Mouse (Mus musculus) splenic B cell, adult 2 months (primary cell): ENCODE data around the gene Elf1.

ENCODE experiments used
- DNase-seq: peaks from one replicate; pipeline ENCODE4 v3.0.0-alpha.2; 2011; ENCODE audit warnings: low read depth, low spot score
- H3K27me3 ChIP-seq: 2 replicates; pipeline ENCODE4 v1.6.1; 2012; ENCODE audit warnings: mild to moderate bottlenecking, low read length, moderate library complexity, mixed read lengths; ENCODE audit not compliant: control insufficient read depth, poor library complexity, insufficient read depth, severe bottlenecking
- H3K36me3 ChIP-seq: 2 replicates; pipeline ENCODE4 v1.6.1; 2012; ENCODE audit warnings: mild to moderate bottlenecking, low read length, moderate library complexity, mixed read lengths; ENCODE audit not compliant: control insufficient read depth, poor library complexity, insufficient read depth, severe bottlenecking

Gene Elf1

DNA sequence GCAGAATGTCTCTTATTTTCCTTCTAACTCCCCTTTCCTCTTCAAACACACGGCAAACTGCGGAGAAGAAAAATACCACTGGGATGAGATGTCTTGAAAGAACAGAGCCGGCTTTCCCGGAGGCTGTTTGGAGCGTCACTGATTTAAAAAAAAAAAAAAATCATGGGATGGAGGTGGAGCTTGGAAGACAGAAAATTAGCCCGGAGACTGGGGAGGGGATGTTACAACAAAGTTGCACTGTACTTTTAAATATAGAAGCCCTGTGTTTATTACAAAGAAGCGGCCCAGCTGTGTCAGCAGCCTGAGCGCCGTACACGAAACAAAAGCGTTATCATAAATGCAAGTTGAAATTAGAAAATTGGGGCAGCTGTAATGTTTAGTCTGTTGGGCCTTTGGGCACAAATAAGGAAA lies 1.3 kb downstream of the Elf1 start:
- DNase-seq: no peak

DNA sequence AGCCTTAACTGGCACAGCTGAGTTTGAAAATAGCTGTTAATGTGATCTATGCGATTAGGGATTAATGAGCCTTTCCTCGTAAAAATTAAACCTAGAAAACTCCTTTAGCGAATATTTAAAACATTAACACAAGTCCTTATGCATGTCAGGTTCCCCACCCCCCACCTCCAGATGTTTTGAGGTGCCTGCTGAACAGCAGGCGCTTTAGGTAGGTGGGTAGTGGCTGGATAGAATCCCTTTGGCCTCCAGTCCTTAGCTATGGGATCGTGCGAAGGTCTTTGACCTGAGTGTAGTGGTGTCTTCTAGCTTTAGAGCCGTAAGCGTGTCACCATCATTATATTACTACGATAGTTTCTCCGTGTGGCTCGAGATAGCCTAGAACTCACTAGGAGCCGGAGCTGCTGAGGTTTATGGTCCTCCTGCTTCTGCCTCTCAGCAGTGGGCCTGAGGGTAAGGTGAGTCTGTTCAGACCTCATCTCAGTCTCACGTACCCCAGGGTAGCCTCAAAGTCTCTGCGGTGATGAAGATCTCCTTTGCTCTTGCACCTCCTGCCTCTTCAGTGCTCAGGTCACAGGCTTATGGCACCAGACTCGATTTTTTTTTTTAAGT lies 1.9 kb downstream of the Elf1 start:
- H3K36me3 ChIP-seq: no peaks in the 10 kb centered on the region
- no peaks in the 10 kb centered on the region for H3K27me3 ChIP-seq
- no peak for DNase-seq

More for the DNA sequence above, 1.3 kb downstream of the Elf1 start:
- H3K36me3 ChIP-seq: no peaks in the 10 kb centered on the region
- no peaks in the 10 kb centered on the region for H3K27me3 ChIP-seq

DNA sequence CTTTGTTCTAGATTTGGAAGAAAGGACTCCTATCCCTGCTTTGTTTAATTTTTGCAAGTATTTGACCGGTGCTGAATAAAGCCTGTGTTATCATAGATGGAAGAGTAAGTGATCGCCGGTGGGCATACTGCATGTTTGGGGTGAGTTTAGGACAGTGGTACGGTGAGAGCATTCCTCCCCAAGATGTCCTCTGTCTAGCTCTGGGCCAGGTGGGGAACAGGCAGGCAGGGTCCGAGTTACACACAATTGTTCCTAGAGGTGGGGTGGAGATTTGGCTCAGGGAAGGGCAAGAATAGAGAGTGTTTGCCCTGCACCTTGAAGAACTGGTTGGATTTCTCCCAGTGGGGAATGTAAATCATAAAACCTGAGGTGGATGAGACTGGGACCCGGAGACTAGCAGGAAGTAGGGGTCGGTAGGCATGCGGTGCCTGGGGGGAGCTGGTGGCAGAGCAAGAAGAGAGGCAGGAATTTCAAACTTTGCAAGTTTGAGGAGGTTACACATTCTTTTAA lies 2.7 kb downstream of the Elf1 start:
- H3K36me3 ChIP-seq: no peaks in the 10 kb centered on the region
- no peaks in the 10 kb centered on the region for H3K27me3 ChIP-seq
- no peak for DNase-seq

DNA sequence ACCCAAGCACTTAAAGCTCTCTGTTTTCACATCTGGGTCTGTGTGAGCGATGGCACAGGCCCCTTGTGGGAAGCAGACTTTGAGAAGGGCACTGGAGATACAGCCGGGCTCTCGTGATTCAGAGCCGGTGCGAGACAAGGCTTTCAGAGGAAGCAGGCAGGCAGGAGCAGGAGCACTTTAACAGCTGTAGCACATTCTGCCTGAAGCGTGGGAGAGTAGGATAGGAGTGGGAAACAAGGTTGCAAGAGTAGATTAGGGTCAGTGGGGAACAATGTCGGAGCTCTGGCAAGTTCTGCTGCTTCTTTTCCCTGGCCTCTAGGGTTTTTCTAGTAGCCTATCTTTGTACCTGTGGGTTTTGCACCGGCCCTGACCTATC lies 5.6 kb downstream of the Elf1 start:
- DNase-seq: no peak
- Histone ChIP-seq H3K36me3 (no peaks in the 10 kb centered on the region), H3K27me3 (no peaks in the 10 kb centered on the region)

DNA sequence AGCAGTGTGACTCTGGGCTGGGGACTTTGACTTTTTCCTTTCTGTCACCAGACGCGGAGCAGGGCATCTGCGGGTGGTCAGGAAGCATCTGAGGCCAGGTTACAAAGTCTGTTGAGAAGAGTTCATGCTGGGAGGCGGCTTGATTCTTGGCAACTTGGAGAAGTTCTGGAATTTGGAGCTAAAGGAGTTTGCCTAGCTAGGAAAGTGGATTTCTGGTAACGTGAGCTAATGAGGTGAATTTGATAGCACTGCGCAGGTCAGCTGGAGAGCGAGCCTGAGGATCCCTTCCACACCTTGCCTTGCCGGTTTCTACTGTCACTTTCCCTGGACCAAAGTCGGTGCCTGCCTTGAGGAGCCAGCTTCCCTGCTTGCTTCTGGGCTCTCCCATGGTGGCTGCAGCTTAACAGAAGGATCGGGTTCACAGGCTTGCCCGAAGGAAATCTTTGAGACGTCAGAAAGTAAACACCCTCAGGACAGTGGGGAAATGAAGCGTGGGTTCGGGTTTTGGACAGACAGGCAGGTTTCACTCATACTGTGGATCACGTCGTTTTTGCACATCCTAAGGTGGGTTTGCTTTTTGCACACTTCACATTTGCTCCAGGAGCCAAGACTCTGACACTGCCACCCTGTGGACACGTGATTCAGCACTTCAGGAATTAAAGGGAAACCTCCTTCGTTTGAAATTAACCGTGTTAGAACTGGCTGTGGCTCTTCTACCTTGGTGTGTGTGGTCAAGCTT lies 6.2 kb downstream of the Elf1 start:
- Histone ChIP-seq H3K36me3 (no peaks in the 10 kb centered on the region), H3K27me3 (no peaks in the 10 kb centered on the region)
- DNase-seq: peak; percentile 36

DNA sequence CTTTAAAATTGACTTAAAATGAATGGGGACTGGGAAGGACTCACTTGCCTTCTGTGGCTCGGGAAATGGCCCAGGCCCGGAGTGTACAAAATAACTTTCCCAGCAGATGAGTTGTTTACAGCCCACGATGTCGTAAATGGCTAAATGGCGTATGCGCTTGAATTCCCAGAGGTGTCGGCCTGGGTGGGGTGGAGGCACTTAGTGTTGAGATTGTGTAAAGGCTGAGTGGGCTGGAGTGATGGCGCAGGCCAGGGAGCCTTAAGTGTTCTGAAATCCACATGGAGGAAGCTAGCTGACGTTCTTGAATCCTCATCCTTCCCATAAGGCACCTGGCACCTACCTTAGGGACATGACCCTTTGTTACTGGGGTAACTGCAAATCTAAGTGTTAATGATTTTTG lies 7.5 kb downstream of the Elf1 start:
- Histone ChIP-seq H3K36me3 (no peaks in the 10 kb centered on the region), H3K27me3 (no peaks in the 10 kb centered on the region)
- no peak for DNase-seq

DNA sequence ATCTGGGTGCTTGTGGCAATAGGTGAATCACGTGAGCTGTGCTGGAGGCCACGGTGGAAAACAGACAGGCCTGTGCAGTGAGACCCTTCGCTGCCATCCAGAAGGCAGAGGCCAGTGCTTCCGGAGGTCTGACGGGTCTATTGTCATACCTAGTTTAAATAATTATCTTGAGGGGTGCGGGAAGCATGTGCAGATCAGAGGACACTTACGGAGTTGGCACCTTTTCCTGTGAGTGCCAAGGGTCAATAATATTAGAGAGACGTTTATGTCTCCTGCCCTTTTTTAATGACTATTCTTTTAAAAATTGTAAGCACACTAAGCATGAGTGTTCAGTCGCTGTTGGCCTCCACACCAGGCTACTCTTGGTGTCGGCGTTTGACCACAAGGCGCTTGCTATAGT lies 8.2 kb downstream of the Elf1 start:
- DNase-seq: no peak
- H3K27me3 ChIP-seq: no peaks in the 10 kb centered on the region
- no peaks in the 10 kb centered on the region for H3K36me3 ChIP-seq

DNA sequence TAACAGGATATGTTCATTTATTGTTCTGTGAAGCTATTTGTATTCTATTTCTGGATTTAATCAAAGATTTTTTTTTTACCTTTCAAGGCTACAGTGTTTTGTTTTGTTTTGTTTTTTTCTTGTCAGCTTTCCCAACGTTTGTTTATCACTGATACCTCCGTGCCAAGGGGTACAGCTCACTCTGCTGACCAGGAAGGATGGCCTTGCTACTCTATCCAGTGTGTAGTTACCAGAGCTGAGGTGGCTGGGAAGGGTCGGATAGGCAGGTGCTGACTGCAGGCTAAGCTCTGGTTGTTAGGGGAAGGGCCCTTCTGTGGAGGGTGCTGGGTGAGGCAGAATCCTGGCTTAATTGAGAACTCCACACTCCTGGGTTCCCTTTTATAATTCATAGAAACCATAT lies 9.3 kb downstream of the Elf1 start:
- no peaks in the 10 kb centered on the region for H3K36me3 ChIP-seq
- no peaks in the 10 kb centered on the region for H3K27me3 ChIP-seq
- DNase-seq: no peak

DNA sequence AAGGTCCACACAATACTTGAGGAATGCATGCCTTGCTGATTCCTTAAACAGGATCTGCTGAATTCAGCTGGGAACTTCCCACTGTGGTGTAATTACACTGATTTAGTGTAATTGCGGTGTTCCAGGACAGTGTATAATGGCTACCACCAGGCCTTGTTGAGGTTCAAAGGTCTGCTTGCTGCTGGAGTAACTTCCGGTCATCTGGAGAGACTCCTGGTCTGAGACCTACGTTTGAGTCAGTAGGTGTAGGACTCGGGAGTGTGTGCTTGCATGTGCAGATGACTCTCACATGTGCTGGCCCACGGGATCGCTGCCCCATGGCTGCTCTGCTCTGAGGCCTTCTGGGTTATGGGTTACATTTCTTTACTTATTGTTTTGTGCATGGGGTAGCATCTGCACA lies 13.4 kb downstream of the Elf1 start:
- no peaks in the 10 kb centered on the region for H3K36me3 ChIP-seq
- no peaks in the 10 kb centered on the region for H3K27me3 ChIP-seq
- no peak for DNase-seq

DNA sequence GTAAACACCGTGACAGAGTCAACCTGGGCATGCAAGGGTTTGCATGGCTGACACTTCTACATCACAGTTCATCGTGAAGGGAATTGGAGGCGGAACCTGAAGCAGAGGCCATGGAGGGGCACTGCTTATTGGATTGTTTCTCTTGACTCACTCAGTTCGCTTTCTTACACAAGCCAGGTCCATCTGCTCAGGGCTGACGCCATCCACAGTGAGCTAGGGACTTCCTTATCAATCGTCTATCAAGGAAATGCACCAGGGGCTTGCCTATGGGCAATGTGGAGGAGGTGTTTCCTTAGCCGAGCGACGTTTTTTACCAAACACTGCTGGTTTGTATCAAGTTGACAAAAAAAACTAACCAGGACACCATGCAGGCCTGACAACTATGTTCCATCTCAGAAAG lies 18.3 kb downstream of the Elf1 start:
- H3K36me3 ChIP-seq: no peaks in the 10 kb centered on the region
- DNase-seq: no peak
- no peaks in the 10 kb centered on the region for H3K27me3 ChIP-seq

DNA sequence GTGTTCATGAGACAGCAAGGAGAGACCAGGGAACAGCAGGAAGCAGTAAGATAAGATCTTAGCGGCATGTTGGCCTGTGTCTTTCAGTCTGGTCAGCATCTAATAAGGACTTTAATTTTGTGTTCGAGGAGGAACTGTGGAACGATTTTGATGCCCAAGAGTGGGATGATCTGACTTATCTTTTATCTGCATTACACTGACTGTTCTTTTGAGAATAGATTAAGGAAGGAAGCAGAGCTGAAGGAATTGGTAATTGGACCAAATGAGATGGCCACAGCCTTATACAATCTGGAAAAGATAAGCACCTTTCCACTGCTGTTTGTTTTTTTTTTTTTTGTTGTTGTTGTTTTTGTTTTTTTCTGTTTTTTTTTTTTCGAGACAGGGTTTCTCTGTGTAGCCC lies 19.8 kb downstream of the Elf1 start:
- DNase-seq: no peak
- Histone ChIP-seq H3K27me3 (no peaks in the 10 kb centered on the region), H3K36me3 (no peaks in the 10 kb centered on the region)

DNA sequence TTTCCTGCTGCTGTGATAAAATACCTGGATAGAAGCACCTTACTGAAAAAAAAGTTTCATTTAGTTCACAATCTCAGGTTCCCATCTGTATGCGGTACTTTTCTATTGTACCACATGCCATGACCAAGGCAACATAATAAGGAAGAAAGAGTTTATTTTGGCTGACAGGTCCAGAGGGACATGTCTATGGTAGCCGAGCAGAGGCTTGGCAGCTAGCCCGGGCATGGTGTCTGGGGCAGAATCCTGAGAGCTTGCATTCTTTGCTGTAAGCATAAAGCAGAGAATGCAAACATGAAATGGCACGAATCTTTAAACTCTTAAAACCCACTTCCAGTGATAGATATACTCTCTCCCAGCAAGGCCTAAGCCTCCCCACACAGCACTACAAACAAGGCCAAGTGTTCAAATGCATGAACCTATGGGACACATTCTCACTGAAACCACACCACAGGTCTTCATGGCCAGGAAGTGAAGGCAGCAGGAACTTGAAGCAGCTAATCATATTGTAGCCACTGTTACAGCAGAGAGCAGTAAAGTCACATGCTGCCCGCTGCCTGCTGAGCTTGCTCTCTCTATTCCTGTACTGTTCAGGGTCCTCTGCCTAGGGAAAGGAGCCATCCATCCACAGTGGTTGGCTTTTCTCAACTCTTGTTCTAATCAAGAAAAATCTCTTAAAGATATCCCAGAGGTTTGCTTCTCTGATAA lies 22.5 kb downstream of the Elf1 start:
- DNase-seq: no peak
- Histone ChIP-seq H3K36me3 (no peaks in the 10 kb centered on the region), H3K27me3 (no peaks in the 10 kb centered on the region)

DNA sequence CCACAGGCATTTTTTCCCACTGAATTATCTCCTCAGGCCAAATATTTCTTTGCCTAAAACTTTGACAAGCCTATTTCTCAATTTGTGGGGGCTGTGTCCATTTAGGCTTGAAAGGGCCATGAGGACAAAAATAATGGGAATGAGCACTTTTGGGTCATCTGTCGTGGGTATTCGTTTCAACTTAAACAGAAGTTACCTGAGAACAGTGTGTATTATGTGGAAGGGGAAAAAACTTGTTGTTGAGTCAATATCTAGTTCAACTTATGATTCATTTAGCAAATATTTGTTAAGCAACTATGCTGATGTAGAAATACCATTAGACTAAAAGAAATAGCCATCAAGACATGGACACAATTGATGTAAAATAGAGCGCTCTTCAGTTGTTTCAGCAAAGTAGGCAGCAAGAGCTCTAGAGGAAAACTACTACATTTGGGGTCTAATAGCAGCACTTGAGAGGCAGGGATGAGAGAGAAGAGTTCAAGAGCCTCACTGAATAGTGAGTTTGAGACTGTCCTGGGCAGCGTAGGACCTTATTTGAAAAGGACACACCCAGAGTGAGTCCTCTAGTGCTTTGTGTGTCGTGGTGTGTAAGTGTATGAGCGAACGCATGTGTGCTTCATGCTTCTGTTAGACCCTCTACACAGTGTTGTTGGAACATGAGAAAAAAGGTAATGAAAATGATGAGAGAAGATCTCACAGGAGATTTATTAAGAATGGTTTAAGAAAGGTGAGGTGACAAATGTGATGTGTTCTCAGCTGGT lies 23.4 kb downstream of the Elf1 start:
- no peaks in the 10 kb centered on the region for H3K36me3 ChIP-seq
- no peak for DNase-seq
- no peaks in the 10 kb centered on the region for H3K27me3 ChIP-seq

DNA sequence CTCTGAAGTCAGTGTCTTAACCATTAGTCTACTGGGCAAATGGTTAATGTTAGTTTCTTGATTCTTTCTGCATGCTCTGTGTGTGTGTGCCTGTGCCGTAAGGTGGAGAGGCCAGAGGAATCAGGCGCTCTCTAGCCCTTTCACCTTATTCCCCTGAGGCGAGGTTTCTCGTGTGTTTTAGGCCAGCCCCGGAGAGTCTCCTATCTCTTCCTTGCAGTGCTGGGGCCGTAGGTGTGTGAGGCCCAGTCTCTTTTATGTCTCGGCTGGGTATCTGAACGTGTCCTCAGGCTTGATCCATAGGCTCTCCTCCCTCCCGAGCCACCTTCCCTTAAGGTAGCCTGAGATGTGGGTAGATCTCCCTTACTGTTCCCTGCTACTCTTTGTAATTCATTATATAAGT lies 25.2 kb downstream of the Elf1 start:
- no peak for DNase-seq
- no peaks in the 10 kb centered on the region for H3K27me3 ChIP-seq
- no peaks in the 10 kb centered on the region for H3K36me3 ChIP-seq

DNA sequence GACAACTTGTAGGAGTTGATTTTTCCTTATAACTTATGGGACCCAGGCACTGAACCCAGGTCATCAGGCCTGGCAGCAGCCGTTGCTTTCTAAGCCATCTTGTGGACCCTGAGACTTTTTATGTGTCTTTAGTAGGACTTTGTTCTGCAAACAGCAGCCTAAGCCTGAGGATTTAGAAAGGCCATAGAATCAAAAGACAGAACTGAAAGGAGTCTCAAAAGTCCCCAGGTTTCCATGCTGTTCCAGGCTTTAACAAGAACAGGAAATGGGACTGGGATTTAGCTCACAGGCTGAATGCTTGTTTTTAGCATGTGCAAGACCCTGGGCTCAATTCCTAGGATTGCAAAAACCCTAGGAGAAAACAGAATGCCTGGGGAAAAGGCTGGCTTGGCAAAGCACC lies 26.9 kb downstream of the Elf1 start:
- Histone ChIP-seq H3K36me3 (no peaks in the 10 kb centered on the region), H3K27me3 (no peaks in the 10 kb centered on the region)
- no peak for DNase-seq
